Mouse (Mus musculus) myocyte (in vitro differentiated cells): ENCODE measurements around the gene Gm20388. TPM values are rescaled to one million over a fixed set of nuclear protein-coding genes. Genes with fewer than 3 reads are reported as not detected.

Source experiments
- H3K27me3 ChIP-seq: one replicate; pipeline ENCODE4 v1.6.1; 2011; ENCODE audit not compliant: control insufficient read depth, insufficient read depth, insufficient read length
- H3K36me3 ChIP-seq: one replicate; pipeline ENCODE4 v1.6.1; 2011; ENCODE audit not compliant: control insufficient read depth, insufficient read depth
- H3K4me2 ChIP-seq: one replicate; pipeline ENCODE4 v1.6.1; 2011; ENCODE audit warnings: low read depth, control low read depth
- H3K4me3 ChIP-seq: one replicate; pipeline ENCODE4 v1.5.1; 2011; ENCODE audit warnings: mild to moderate bottlenecking, control low read depth, moderate library complexity
- H3K79me2 ChIP-seq: one replicate; pipeline ENCODE4 v1.6.1; 2011; ENCODE audit not compliant: control insufficient read depth, insufficient read depth
- H3ac ChIP-seq: one replicate; pipeline ENCODE4 v1.6.1; 2011; ENCODE audit not compliant: control insufficient read depth, insufficient read length
- CEBPB ChIP-seq: IDR thresholded peaks from 2 replicates; pipeline ENCODE4 v1.6.1; 2011; ENCODE audit warnings: mild to moderate bottlenecking, moderate library complexity; ENCODE audit not compliant: poor library complexity, insufficient read depth, severe bottlenecking
- E2F4 ChIP-seq: IDR thresholded peaks from one replicate; pipeline ENCODE4 v1.6.1; 2011; ENCODE audit warnings: mild to moderate bottlenecking, control low read depth, moderate library complexity; ENCODE audit not compliant: insufficient read depth
- MAX ChIP-seq: IDR thresholded peaks from one replicate; pipeline ENCODE4 v1.6.1; 2011; ENCODE audit warnings: low read depth, mild to moderate bottlenecking, control low read depth
- MYOD1 ChIP-seq, 3 experiments: IDR thresholded peaks; one replicate each; pipeline ENCODE4 v1.6.1; 2011; ENCODE audit warnings: control low read depth in 2 of 3, low read depth in 2 of 3, mild to moderate bottlenecking in 2 of 3, moderate library complexity in 1 of 3; ENCODE audit not compliant: insufficient read length in 2 of 3, control insufficient read depth in 1 of 3
- MYOG ChIP-seq, 3 experiments: IDR thresholded peaks; one replicate each; pipeline ENCODE4 v1.6.1; 2011; ENCODE audit warnings: control low read depth in 2 of 3, low read depth in 2 of 3, mild to moderate bottlenecking in 2 of 3; ENCODE audit not compliant: insufficient read length in 2 of 3, control insufficient read depth in 1 of 3, insufficient read depth in 1 of 3
- POLR2A ChIP-seq: IDR thresholded peaks from one replicate; pipeline ENCODE4 v1.6.1; 2011; ENCODE audit warnings: low read depth, mild to moderate bottlenecking, control low read depth, moderate library complexity; ENCODE audit not compliant: insufficient read length
- POLR2AphosphoS2 ChIP-seq: IDR thresholded peaks from one replicate; pipeline ENCODE4 v1.6.1; 2011; ENCODE audit warnings: low read depth, control low read depth; ENCODE audit not compliant: insufficient read length
- REST ChIP-seq: IDR thresholded peaks from one replicate; pipeline ENCODE4 v1.6.1; 2011; ENCODE audit warnings: mild to moderate bottlenecking, control low read depth, moderate library complexity; ENCODE audit not compliant: insufficient read depth, insufficient read length
- SRF ChIP-seq: IDR thresholded peaks from one replicate; pipeline ENCODE4 v1.6.1; 2011; ENCODE audit warnings: low read depth; ENCODE audit not compliant: control insufficient read depth, insufficient read length
- TCF12 ChIP-seq: IDR thresholded peaks from one replicate; pipeline ENCODE4 v1.6.1; 2011; ENCODE audit warnings: mild to moderate bottlenecking, control low read depth; ENCODE audit not compliant: poor library complexity, insufficient read depth, severe bottlenecking
- TCF3 ChIP-seq: IDR thresholded peaks from one replicate; pipeline ENCODE4 v1.6.1; 2011; ENCODE audit warnings: low read depth, control low read depth; ENCODE audit not compliant: insufficient read length
- USF1 ChIP-seq: IDR thresholded peaks from one replicate; pipeline ENCODE4 v1.6.1; 2011; ENCODE audit warnings: low read depth, mild to moderate bottlenecking, control low read depth, moderate library complexity
- polyA plus RNA-seq: library from polyadenylated mRNA; unstranded; fragments of >200 nt; fragmentation: generic; extraction: Trizol; gene quantifications from one replicate; pipeline ENCODE4 v1.2.1, GENCODE M21; 2012; ENCODE audit warnings: missing spikeins

The Gm20388 gene
- polyA plus RNA-seq, 1 experiment = 15.3 TPM

- Histone ChIP-seq H3K36me3 (no peaks in the 10 kb centered on the region), H3ac (peak overlapping the region; percentile 56), H3K79me2 (peaks cover 44% of the 10 kb centered on the region), H3K4me3 (peak overlapping the region; percentile 28), H3K4me2 (peak overlapping the region; percentile 75), H3K27me3 (no peaks in the 10 kb centered on the region)
- TF ChIP-seq TCF3 (no peak), CEBPB (no peak), REST (no peak), MYOD1 (IDR thresholded peaks at IDR 0.05; ENCODE audit: control insufficient read depth in 1 of 3, insufficient read length in 2 of 3, low read depth in 2 of 3) (no peak), POLR2AphosphoS2 (no peak), TCF12 (no peak)
Observed at GRCm38 (mm10) chr8:120231870-120232269, 321.2 kb downstream of the Gm20388 start.

DNA sequence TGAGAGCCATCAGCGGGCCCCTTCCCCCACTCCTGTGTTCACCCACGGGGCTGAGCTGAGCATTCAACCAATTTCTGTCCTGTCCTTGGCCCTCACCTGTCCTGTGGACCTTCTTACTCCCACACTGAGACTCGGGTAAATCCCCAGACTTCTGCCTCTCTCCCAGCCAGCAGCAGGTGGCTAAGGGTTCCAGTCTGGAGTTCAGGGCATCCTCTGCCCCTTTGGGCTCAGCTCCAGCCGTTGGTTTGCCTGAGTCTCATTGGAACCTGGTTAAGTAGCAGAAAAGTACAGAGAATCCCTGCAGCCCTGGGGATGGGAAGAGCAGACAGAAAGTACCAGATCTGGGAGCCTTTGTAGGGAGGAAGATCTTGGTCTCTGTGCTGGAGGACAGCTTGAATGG lies 321.8 kb downstream of the Gm20388 start:
- H3K79me2 ChIP-seq = peaks cover 48% of the 10 kb centered on the region
- H3K36me3 ChIP-seq = no peaks in the 10 kb centered on the region
- peak overlapping the region; percentile 28 for H3K4me3 ChIP-seq
- H3ac ChIP-seq = no peak overlapping the region
- TF ChIP-seq SRF = no peak
- TF ChIP-seq MYOD1 (IDR thresholded peaks at IDR 0.05; ENCODE audit: control insufficient read depth in 1 of 3, insufficient read length in 2 of 3, low read depth in 2 of 3) = peak in 1 of 3 experiments; percentile 14
- TF ChIP-seq POLR2A = no peak
- no peak for TF ChIP-seq MYOG (IDR thresholded peaks at IDR 0.05; ENCODE audit: control insufficient read depth in 1 of 3, insufficient read depth in 1 of 3, insufficient read length in 2 of 3, low read depth in 2 of 3)
- TF ChIP-seq TCF3 = no peak
- TF ChIP-seq CEBPB = no peak
- TF ChIP-seq E2F4 = no peak
- H3K4me2 ChIP-seq = peak overlapping the region; percentile 75
- H3K27me3 ChIP-seq = no peaks in the 10 kb centered on the region

DNA sequence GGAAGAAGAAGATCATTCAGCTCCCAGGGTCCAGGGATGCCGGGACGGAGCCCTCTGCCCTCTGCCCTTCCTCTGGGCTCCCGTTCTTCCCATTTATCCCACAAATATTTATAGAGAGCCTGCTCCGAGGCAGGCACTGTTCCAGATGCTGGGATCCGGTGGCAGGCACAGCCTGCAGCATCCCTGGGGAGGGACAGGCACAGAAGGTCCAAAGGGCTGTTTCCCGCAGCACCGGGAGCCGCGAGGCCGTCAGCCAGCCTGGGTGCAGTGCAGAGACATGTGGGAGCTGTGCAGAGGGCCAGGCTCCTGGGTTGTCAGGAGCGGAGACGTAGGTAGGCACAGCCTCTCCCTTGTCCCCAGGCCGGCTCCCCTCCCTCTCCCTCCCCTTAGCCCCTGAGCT lies 322.3 kb downstream of the Gm20388 start:
- Histone ChIP-seq H3K79me2 (peaks cover 50% of the 10 kb centered on the region), H3K36me3 (no peaks in the 10 kb centered on the region), H3K4me3 (peak overlapping the region; percentile 28), H3K4me2 (peak overlapping the region; percentile 75), H3K27me3 (no peaks in the 10 kb centered on the region), H3ac (no peak overlapping the region)
- TF ChIP-seq E2F4 (no peak), MAX (no peak), TCF3 (no peak), POLR2A (no peak), REST (no peak), CEBPB (no peak), SRF (no peak), TCF12 (no peak), MYOD1 (IDR thresholded peaks at IDR 0.05; ENCODE audit: control insufficient read depth in 1 of 3, insufficient read length in 2 of 3, low read depth in 2 of 3) (no peak), POLR2AphosphoS2 (no peak), MYOG (IDR thresholded peaks at IDR 0.05; ENCODE audit: control insufficient read depth in 1 of 3, insufficient read depth in 1 of 3, insufficient read length in 2 of 3, low read depth in 2 of 3) (no peak), USF1 (no peak)

DNA sequence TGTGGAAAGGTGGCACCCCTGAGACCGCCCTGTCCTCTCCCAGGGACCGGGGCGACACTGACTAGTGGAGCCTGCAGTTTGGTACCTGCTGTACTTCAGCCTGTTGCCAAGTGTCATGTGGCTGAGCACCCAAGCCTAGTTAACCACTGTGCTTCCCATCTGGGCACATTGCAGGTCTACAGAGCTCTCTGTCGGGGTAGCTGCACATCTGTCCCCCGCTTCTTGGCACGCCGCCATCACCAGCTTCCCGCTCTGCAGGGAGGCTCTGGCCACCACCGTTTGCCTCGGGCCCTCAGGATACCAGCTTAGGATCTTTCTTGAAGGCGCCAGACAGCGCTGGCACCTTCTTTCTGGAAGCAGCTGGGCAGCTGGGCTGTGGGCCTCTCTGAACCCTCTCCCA lies 323.8 kb downstream of the Gm20388 start:
- Histone ChIP-seq H3K4me2 (no peak overlapping the region), H3K4me3 (no peak overlapping the region), H3K79me2 (peaks cover 50% of the 10 kb centered on the region), H3ac (no peak overlapping the region), H3K36me3 (no peaks in the 10 kb centered on the region), H3K27me3 (no peaks in the 10 kb centered on the region)
- no peak for TF ChIP-seq TCF3
- no peak for TF ChIP-seq E2F4
- TF ChIP-seq USF1 = no peak
- no peak for TF ChIP-seq TCF12

- Histone ChIP-seq H3K36me3 (no peaks in the 10 kb centered on the region), H3K27me3 (no peaks in the 10 kb centered on the region), H3K4me2 (no peak overlapping the region), H3ac (no peak overlapping the region), H3K79me2 (peaks cover 51% of the 10 kb centered on the region), H3K4me3 (no peak overlapping the region)
- TF ChIP-seq E2F4 (no peak), POLR2A (no peak), REST (no peak), SRF (no peak), TCF12 (no peak), MYOD1 (IDR thresholded peaks at IDR 0.05; ENCODE audit: control insufficient read depth in 1 of 3, insufficient read length in 2 of 3, low read depth in 2 of 3) (no peak), MAX (no peak), USF1 (no peak), MYOG (IDR thresholded peaks at IDR 0.05; ENCODE audit: control insufficient read depth in 1 of 3, insufficient read depth in 1 of 3, insufficient read length in 2 of 3, low read depth in 2 of 3) (no peak), TCF3 (no peak), POLR2AphosphoS2 (no peak), CEBPB (no peak)
Observed at GRCm38 (mm10) chr8:120234866-120235265, 324.2 kb downstream of the Gm20388 start.
